Mouse (Mus musculus): ENCODE measurements around the gene Apoe.

DNA sequence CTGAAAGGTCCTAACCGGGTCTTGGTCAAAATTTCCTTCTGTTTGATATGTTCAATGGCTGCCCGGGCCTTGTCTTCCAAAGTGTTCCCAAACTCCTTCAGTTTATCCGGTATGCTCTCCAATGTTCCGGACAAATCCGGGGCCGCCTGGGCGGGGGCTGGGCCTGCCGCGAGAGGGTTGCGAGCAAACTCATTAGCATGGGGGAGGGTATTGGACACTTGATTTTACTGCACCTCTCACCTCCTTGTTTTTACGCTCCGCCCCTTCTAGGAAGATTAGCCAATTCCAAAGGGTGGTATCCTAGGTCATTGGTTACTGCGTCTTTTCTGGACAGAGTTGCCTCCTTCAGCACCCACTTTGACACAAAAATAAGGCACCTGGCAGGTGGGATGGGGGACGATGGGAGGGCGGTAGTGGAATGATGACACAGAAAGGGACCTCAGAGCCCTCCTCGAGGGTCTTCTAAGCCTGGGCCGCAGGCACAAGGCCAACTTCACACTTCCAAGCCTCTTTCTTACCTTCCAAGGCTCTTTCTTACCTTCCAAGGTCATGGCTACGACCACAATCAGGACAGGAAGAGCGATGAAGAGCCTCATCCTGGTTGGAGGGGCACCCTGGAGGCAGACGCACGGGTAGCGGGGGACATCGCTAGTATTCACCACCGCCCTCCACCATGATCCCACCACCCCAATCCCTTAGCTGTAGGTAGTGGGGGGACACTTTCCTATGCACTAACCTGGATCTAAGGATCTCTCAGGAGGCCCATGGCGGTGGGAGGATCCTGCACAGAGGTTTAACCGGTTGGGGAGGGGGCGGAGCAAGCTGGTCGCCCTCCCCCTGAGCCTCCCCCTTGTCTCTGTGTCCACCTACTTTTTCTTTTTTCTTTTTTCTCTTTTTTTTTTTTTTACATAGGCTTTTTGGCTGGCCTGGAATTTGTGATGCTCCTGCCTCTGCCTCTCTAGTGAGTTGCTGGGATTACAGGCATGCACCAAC, 6.8 kb downstream of the Apoe start, which contains the start of gene Apoc1:
- no peak for TF ChIP-seq HCFC1 (IDR thresholded peaks at IDR 0.05; ENCODE audit: borderline replicate concordance, insufficient read depth, low read length)
- no peak for TF ChIP-seq ZC3H11A (IDR thresholded peaks at IDR 0.05; ENCODE audit: borderline replicate concordance, low read depth, low read length)
